Mouse (Mus musculus): ENCODE results near the gene Ms4a15. TPM values are rescaled to one million over a fixed set of nuclear protein-coding genes. Genes with fewer than 3 reads are reported as not detected.

Gene Ms4a15
- total RNA-seq, 2 experiments from 2014 or later = not detected

Other genes starting within 250 kb of the Ms4a15 start
- gene Cd6, start 163.2 kb downstream of the Ms4a15 start, total RNA-seq (2015; ENCODE audit: low replicate concordance) = not detected in 2 replicates
- gene Cd6, start 163.2 kb downstream of the Ms4a15 start, total RNA-seq (2017; ENCODE audit: low replicate concordance) = not detected in 2 replicates
- 2.1 and 3.8 TPM in 2 replicates for gene Slc15a3, start 153.5 kb downstream of the Ms4a15 start, total RNA-seq (2015; ENCODE audit: low replicate concordance)
- 1.3 and 3.2 TPM in 2 replicates for gene Slc15a3, start 153.5 kb downstream of the Ms4a15 start, total RNA-seq (2017; ENCODE audit: low replicate concordance)
- gene Tmem132a, start 123.3 kb downstream of the Ms4a15 start, total RNA-seq (2015; ENCODE audit: low replicate concordance) = not detected in 2 replicates
- not detected in 2 replicates for gene Tmem132a, start 123.3 kb downstream of the Ms4a15 start, total RNA-seq (2017; ENCODE audit: low replicate concordance)
- 6.3 and 10.4 TPM in 2 replicates for gene Tmem109, start 111.2 kb downstream of the Ms4a15 start, total RNA-seq (2015; ENCODE audit: low replicate concordance)
- 2.4 and 6.6 TPM in 2 replicates for gene Tmem109, start 111.2 kb downstream of the Ms4a15 start, total RNA-seq (2017; ENCODE audit: low replicate concordance)
- gene Prpf19, start 98.0 kb downstream of the Ms4a15 start, total RNA-seq (2015; ENCODE audit: low replicate concordance) = 10.0 and 14.4 TPM in 2 replicates
- gene Prpf19, start 98.0 kb downstream of the Ms4a15 start, total RNA-seq (2017; ENCODE audit: low replicate concordance) = 26.3 and 59.3 TPM in 2 replicates
- gene Zp1, start 72.6 kb downstream of the Ms4a15 start, total RNA-seq (2015; ENCODE audit: low replicate concordance) = not detected in 2 replicates
- not detected in 2 replicates for gene Zp1, start 72.6 kb downstream of the Ms4a15 start, total RNA-seq (2017; ENCODE audit: low replicate concordance)
- not detected in 2 replicates for gene Ptgdr2, start 56.1 kb downstream of the Ms4a15 start, total RNA-seq (2015; ENCODE audit: low replicate concordance)
- not detected in 2 replicates for gene Ptgdr2, start 56.1 kb downstream of the Ms4a15 start, total RNA-seq (2017; ENCODE audit: low replicate concordance)
- gene Ccdc86, start 44.0 kb downstream of the Ms4a15 start, total RNA-seq (2015; ENCODE audit: low replicate concordance) = 3.1 and 9.6 TPM in 2 replicates
- 0.28 and 1.5 TPM in 2 replicates for gene Ccdc86, start 44.0 kb downstream of the Ms4a15 start, total RNA-seq (2017; ENCODE audit: low replicate concordance)
- gene Ms4a10, start 18.6 kb downstream of the Ms4a15 start, total RNA-seq (2015; ENCODE audit: low replicate concordance) = not detected in 2 replicates
- not detected in 2 replicates for gene Ms4a10, start 18.6 kb downstream of the Ms4a15 start, total RNA-seq (2017; ENCODE audit: low replicate concordance)
- not detected in 2 replicates for gene Ms4a18, start 24.8 kb upstream of the Ms4a15 start, total RNA-seq (2015; ENCODE audit: low replicate concordance)
- gene Ms4a18, start 24.8 kb upstream of the Ms4a15 start, total RNA-seq (2017; ENCODE audit: low replicate concordance) = not detected in 2 replicates
- gene Ms4a8a, start 87.9 kb upstream of the Ms4a15 start, total RNA-seq (2015; ENCODE audit: low replicate concordance) = 5.4 and 9.6 TPM in 2 replicates
- 0.34 and 5.2 TPM in 2 replicates for gene Ms4a8a, start 87.9 kb upstream of the Ms4a15 start, total RNA-seq (2017; ENCODE audit: low replicate concordance)
- not detected in 2 replicates for gene 1700017D01Rik, start 137.6 kb upstream of the Ms4a15 start, total RNA-seq (2015; ENCODE audit: low replicate concordance)
- gene 1700017D01Rik, start 137.6 kb upstream of the Ms4a15 start, total RNA-seq (2017; ENCODE audit: low replicate concordance) = 0.14 TPM in 1 of 2 replicates, not detected in the other
- not detected in 2 replicates for gene 1700025F22Rik, start 172.1 kb upstream of the Ms4a15 start, total RNA-seq (2015; ENCODE audit: low replicate concordance)
- not detected in 2 replicates for gene 1700025F22Rik, start 172.1 kb upstream of the Ms4a15 start, total RNA-seq (2017; ENCODE audit: low replicate concordance)
- gene Ms4a13, start 203.5 kb upstream of the Ms4a15 start, total RNA-seq (2015; ENCODE audit: low replicate concordance) = not detected in 2 replicates
- gene Ms4a13, start 203.5 kb upstream of the Ms4a15 start, total RNA-seq (2017; ENCODE audit: low replicate concordance) = 0.60 TPM in 1 of 2 replicates, not detected in the other
- gene Ms4a12, start 239.2 kb upstream of the Ms4a15 start, total RNA-seq (2015; ENCODE audit: low replicate concordance) = not detected in 2 replicates
- not detected in 2 replicates for gene Ms4a12, start 239.2 kb upstream of the Ms4a15 start, total RNA-seq (2017; ENCODE audit: low replicate concordance)